Mouse (Mus musculus) G1E (cell line): ENCODE data around the gene Acvrl1.

Source experiments
- CTCF ChIP-seq: IDR thresholded peaks from 2 replicates; pipeline ENCODE4 v1.5.1; 2012; ENCODE audit warnings: low read depth, low read length, inconsistent platforms, mixed read lengths
- GATA1 ChIP-seq: IDR thresholded peaks from 2 replicates; pipeline ENCODE4 v1.6.1; 2012; ENCODE audit warnings: borderline replicate concordance, low read length, inconsistent platforms, mixed read lengths
- GATA2 ChIP-seq: IDR thresholded peaks from 2 replicates; pipeline ENCODE4 v1.6.1; 2012; ENCODE audit warnings: low read depth, low read length, inconsistent platforms, borderline replicate concordance
- POLR2AphosphoS5 ChIP-seq: IDR thresholded peaks from 2 replicates; pipeline ENCODE4 v1.6.1; 2012; ENCODE audit warnings: low read depth, low read length, inconsistent platforms; ENCODE audit not compliant: insufficient replicate concordance
- TAL1 ChIP-seq: conservative IDR thresholded peaks from 2 replicates; pipeline ENCODE4 v1.6.1; 2012; ENCODE audit warnings: low read depth, low read length, inconsistent platforms, mixed read lengths

- no peak for TF ChIP-seq CTCF
- no peak for TF ChIP-seq GATA1
- no peak for TF ChIP-seq TAL1
- no peak for TF ChIP-seq POLR2AphosphoS5
- TF ChIP-seq GATA2 = no peak
Observed at GRCm38 (mm10) chr15:101160128-101160527, 31.8 kb downstream of the Acvrl1 start.
